Mouse (Mus musculus): Measurements from ENCODE around the gene Bcl2l1. TPM values are rescaled to one million over a fixed set of nuclear protein-coding genes. Genes with fewer than 3 reads are reported as not detected.

Bcl2l1 gene
- polyA plus RNA-seq, 1 experiment from 2014 or later = 138 TPM

DNA sequence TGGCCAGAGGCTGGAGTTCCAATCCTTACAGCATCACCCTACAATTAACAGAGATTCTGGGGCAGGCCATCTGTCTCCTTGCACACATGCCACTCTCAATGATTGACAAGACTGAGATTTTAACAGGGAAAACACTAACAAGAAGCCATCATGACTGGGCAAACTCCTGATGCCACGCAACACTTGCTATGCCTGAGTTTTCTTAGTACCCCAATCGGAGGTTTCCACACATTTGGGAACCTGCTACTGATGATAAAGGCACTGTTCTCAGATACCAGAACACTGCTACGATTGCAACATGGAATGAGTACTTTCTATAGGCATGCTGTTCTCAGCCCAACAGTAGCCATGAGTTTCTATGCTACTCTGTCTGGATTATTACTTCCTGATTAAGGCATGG is 5.0 kb downstream of the Bcl2l1 start:
- Histone ChIP-seq H3K4me2 (ENCODE audit: low read length) (peak overlapping the region; percentile 87), H3K27ac (ENCODE audit: low read depth, low read length) (no peak overlapping the region), H3K4me3 (ENCODE audit: low read length) (no peak overlapping the region), H3K4me1 (ENCODE audit: control insufficient read depth, insufficient read depth, low read depth, low read length) (peaks cover 41% of the 10 kb centered on the region), H3K36me3 (ENCODE audit: control insufficient read depth, insufficient read depth, low read length) (no peaks in the 10 kb centered on the region), H3K9me3 (ENCODE audit: control insufficient read depth, low read length) (no peaks in the 10 kb centered on the region), H3K27me3 (replicated peaks; ENCODE audit: control insufficient read depth, insufficient read depth, low read length) (no peaks in the 10 kb centered on the region), H3K9ac (ENCODE audit: low read depth, low read length) (no peak overlapping the region)
- 79% methylated on average over 3 of the region's 3 CpGs for WGBS
- ATAC-seq = no peak

- peaks cover 49% of the 10 kb centered on the region for H3K4me1 ChIP-seq (ENCODE audit: control insufficient read depth, insufficient read depth, low read depth, low read length)
- WGBS = 89% methylated on average over 2 of the region's 2 CpGs
These were observed 5.8 kb downstream of the Bcl2l1 start for GRCm38 (mm10) chr2:152825713-152826112.

DNA sequence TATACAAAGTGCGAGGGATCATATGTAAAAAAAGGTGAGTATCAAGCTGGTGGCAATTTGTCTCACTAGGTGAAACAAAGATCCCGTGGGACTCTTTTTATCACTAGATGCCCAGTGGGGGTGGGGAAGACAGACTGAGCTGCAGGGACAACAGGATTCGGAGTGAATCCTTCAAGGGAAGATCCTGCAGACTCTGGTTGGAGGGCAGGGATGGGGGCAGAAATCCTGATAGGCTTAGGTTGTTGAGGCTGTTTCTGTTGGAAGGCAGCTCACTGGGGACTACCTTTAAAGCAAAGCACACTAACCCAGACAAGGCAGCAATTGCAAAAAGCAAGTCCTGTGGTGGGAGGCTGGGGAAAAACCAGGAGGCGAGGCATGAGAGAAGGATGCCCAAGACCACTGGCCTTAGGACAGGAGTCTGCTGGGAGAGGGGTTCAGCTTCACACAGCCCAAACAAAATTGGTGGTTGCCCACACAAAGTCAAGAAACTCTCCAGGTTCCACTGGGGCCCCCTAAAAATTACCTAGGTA is 6.3 kb downstream of the Bcl2l1 start:
- no peak overlapping the region for H3K4me2 ChIP-seq (ENCODE audit: low read length)
- H3K27ac ChIP-seq (ENCODE audit: low read depth, low read length) = no peak overlapping the region
- H3K4me3 ChIP-seq (ENCODE audit: low read length) = no peak overlapping the region
- H3K9me3 ChIP-seq (ENCODE audit: control insufficient read depth, low read length) = no peaks in the 10 kb centered on the region
- 74% methylated on average over 4 of the region's 4 CpGs for WGBS
- peaks cover 53% of the 10 kb centered on the region for H3K4me1 ChIP-seq (ENCODE audit: control insufficient read depth, insufficient read depth, low read depth, low read length)
- no peaks in the 10 kb centered on the region for H3K36me3 ChIP-seq (ENCODE audit: control insufficient read depth, insufficient read depth, low read length)
- H3K9ac ChIP-seq (ENCODE audit: low read depth, low read length) = no peak overlapping the region
- no peaks in the 10 kb centered on the region for H3K27me3 ChIP-seq (replicated peaks; ENCODE audit: control insufficient read depth, insufficient read depth, low read length)
- no peak for ATAC-seq

More at GRCm38 (mm10) chr2:152825713-152826112, 5.8 kb downstream of the Bcl2l1 start:
- no peaks in the 10 kb centered on the region for H3K9me3 ChIP-seq (ENCODE audit: control insufficient read depth, low read length)
- H3K9ac ChIP-seq (ENCODE audit: low read depth, low read length) = no peak overlapping the region
- no peak overlapping the region for H3K27ac ChIP-seq (ENCODE audit: low read depth, low read length)
- H3K27me3 ChIP-seq (replicated peaks; ENCODE audit: control insufficient read depth, insufficient read depth, low read length) = no peaks in the 10 kb centered on the region
- H3K36me3 ChIP-seq (ENCODE audit: control insufficient read depth, insufficient read depth, low read length) = no peaks in the 10 kb centered on the region
- no peak overlapping the region for H3K4me3 ChIP-seq (ENCODE audit: low read length)
- peak overlapping the region; percentile 87; the same call in 1 of the 2 replicates for H3K4me2 ChIP-seq (ENCODE audit: low read length)
- ATAC-seq = no peak

- Histone ChIP-seq H3K4me2 (ENCODE audit: low read length) (no peak overlapping the region), H3K27me3 (replicated peaks; ENCODE audit: control insufficient read depth, insufficient read depth, low read length) (no peaks in the 10 kb centered on the region), H3K36me3 (ENCODE audit: control insufficient read depth, insufficient read depth, low read length) (no peaks in the 10 kb centered on the region), H3K9ac (ENCODE audit: low read depth, low read length) (no peak overlapping the region), H3K9me3 (ENCODE audit: control insufficient read depth, low read length) (no peaks in the 10 kb centered on the region), H3K27ac (ENCODE audit: low read depth, low read length) (no peak overlapping the region), H3K4me3 (ENCODE audit: low read length) (no peak overlapping the region), H3K4me1 (ENCODE audit: control insufficient read depth, insufficient read depth, low read depth, low read length) (peaks cover 55% of the 10 kb centered on the region)
- no peak for ATAC-seq
- 91% methylated on average over 3 of the region's 3 CpGs for WGBS
These were observed 6.9 kb downstream of the Bcl2l1 start for GRCm38 (mm10) chr2:152824438-152825167.

GRCm38 (mm10) chr2:152823770-152824169 is 7.8 kb downstream of the Bcl2l1 start:
- H3K27me3 ChIP-seq (replicated peaks; ENCODE audit: control insufficient read depth, insufficient read depth, low read length) = no peaks in the 10 kb centered on the region
- no peaks in the 10 kb centered on the region for H3K36me3 ChIP-seq (ENCODE audit: control insufficient read depth, insufficient read depth, low read length)
- peaks cover 51% of the 10 kb centered on the region for H3K4me1 ChIP-seq (ENCODE audit: control insufficient read depth, insufficient read depth, low read depth, low read length)
- H3K4me2 ChIP-seq (ENCODE audit: low read length) = no peak overlapping the region
- H3K9ac ChIP-seq (ENCODE audit: low read depth, low read length) = no peak overlapping the region
- no peaks in the 10 kb centered on the region for H3K9me3 ChIP-seq (ENCODE audit: control insufficient read depth, low read length)
- H3K4me3 ChIP-seq (ENCODE audit: low read length) = no peak overlapping the region
- no peak for ATAC-seq
- H3K27ac ChIP-seq (ENCODE audit: low read depth, low read length) = no peak overlapping the region
- WGBS = 98% methylated on average over 1 of the region's 1 CpGs

- Histone ChIP-seq H3K27ac (ENCODE audit: low read depth, low read length) (no peak overlapping the region), H3K9ac (ENCODE audit: low read depth, low read length) (no peak overlapping the region), H3K27me3 (replicated peaks; ENCODE audit: control insufficient read depth, insufficient read depth, low read length) (no peaks in the 10 kb centered on the region), H3K36me3 (ENCODE audit: control insufficient read depth, insufficient read depth, low read length) (no peaks in the 10 kb centered on the region), H3K4me1 (ENCODE audit: control insufficient read depth, insufficient read depth, low read depth, low read length) (peaks cover 45% of the 10 kb centered on the region), H3K4me2 (ENCODE audit: low read length) (no peak overlapping the region), H3K4me3 (ENCODE audit: low read length) (no peak overlapping the region), H3K9me3 (ENCODE audit: control insufficient read depth, low read length) (no peaks in the 10 kb centered on the region)
- ATAC-seq = no peak
These were observed 10.0 kb downstream of the Bcl2l1 start for GRCm38 (mm10) chr2:152821566-152821965.

DNA sequence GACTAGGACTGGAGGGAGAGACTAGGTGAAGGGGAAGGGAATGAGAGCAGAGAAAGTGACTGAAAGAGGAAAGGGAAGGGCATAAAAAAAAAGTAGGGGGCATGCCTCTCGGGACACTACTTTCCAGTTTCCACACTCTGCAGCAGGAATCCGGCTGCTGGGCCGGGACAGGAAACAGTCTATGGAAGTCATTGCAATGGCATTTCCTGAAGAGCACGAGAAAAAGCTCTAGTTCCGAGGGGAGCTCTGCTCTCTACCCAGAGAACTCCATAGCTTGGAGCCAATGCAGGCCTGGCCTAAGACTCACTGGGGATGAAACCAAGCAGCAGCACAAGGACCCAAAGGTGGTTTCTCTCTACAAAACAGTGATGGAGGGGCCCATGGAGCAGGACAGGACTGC is 10.5 kb downstream of the Bcl2l1 start:
- Histone ChIP-seq H3K27me3 (replicated peaks; ENCODE audit: control insufficient read depth, insufficient read depth, low read length) (no peaks in the 10 kb centered on the region), H3K36me3 (ENCODE audit: control insufficient read depth, insufficient read depth, low read length) (no peaks in the 10 kb centered on the region), H3K9ac (ENCODE audit: low read depth, low read length) (no peak overlapping the region), H3K4me2 (ENCODE audit: low read length) (no peak overlapping the region), H3K27ac (ENCODE audit: low read depth, low read length) (peak overlapping the region; percentile 24; the same call in 1 of the 2 replicates), H3K9me3 (ENCODE audit: control insufficient read depth, low read length) (no peaks in the 10 kb centered on the region), H3K4me3 (ENCODE audit: low read length) (no peak overlapping the region), H3K4me1 (ENCODE audit: control insufficient read depth, insufficient read depth, low read depth, low read length) (peaks cover 43% of the 10 kb centered on the region)
- 37% methylated on average over 5 of the region's 5 CpGs for WGBS
- no peak for ATAC-seq

- ATAC-seq = peak; percentile 72
- H3K27me3 ChIP-seq (replicated peaks; ENCODE audit: control insufficient read depth, insufficient read depth, low read length) = no peaks in the 10 kb centered on the region
These were observed 11.2 kb downstream of the Bcl2l1 start for GRCm38 (mm10) chr2:152820369-152820768.

DNA sequence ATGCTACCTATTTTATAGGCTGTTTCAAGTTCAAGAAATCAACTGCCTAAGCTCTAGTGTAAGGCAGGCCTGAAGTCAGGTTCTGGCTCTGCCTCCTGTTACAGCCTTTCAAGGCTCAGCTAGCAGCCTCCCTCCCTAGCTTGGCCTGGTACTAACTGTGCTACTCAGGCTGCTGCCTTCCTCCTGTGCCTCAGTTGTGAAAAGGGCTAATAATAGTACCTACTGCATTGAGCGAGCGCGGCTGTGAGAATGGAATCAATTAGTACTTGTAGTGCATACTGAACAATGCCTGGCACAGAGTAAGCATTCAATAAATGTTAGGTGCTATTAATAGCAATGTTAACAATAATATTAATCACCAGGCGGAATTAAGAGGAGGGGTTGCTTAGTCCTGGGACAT is 11.6 kb downstream of the Bcl2l1 start:
- Histone ChIP-seq H3K4me1 (ENCODE audit: control insufficient read depth, insufficient read depth, low read depth, low read length) (peaks cover 42% of the 10 kb centered on the region), H3K36me3 (ENCODE audit: control insufficient read depth, insufficient read depth, low read length) (no peaks in the 10 kb centered on the region), H3K4me3 (ENCODE audit: low read length) (no peak overlapping the region), H3K9ac (ENCODE audit: low read depth, low read length) (no peak overlapping the region), H3K4me2 (ENCODE audit: low read length) (no peak overlapping the region), H3K27me3 (replicated peaks; ENCODE audit: control insufficient read depth, insufficient read depth, low read length) (no peaks in the 10 kb centered on the region), H3K27ac (ENCODE audit: low read depth, low read length) (peak overlapping the region; percentile 19; the same call in 1 of the 2 replicates), H3K9me3 (ENCODE audit: control insufficient read depth, low read length) (no peaks in the 10 kb centered on the region)
- 41% methylated on average over 4 of the region's 4 CpGs for WGBS
- ATAC-seq = peak; percentile 38; the same call in 1 of the 2 replicates

More at GRCm38 (mm10) chr2:152820369-152820768, 11.2 kb downstream of the Bcl2l1 start:
- Histone ChIP-seq H3K9ac (ENCODE audit: low read depth, low read length) (no peak overlapping the region), H3K27ac (ENCODE audit: low read depth, low read length) (peak overlapping the region; percentile 24), H3K36me3 (ENCODE audit: control insufficient read depth, insufficient read depth, low read length) (no peaks in the 10 kb centered on the region), H3K4me2 (ENCODE audit: low read length) (no peak overlapping the region), H3K9me3 (ENCODE audit: control insufficient read depth, low read length) (no peaks in the 10 kb centered on the region), H3K4me1 (ENCODE audit: control insufficient read depth, insufficient read depth, low read depth, low read length) (peaks cover 42% of the 10 kb centered on the region), H3K4me3 (ENCODE audit: low read length) (no peak overlapping the region)
- 14% methylated on average over 2 of the region's 2 CpGs for WGBS
